Mouse (Mus musculus) gastrocnemius, postnatal 10 days (tissue): ENCODE data around the gene Tnfrsf13c. TPM values are rescaled to one million over a fixed set of nuclear protein-coding genes. Genes with fewer than 3 reads are reported as not detected.

Experiments
- DNase-seq: peaks from one replicate; pipeline ENCODE4 v3.0.0; 2021; ENCODE audit warnings: mixed read lengths
- microRNA-seq, 2 experiments: library from miRNA; unstranded; fragments of <30 nt; microRNA quantifications; one replicate each; pipeline ENCODE4 v1.2.0; 2021
- total RNA-seq, 2 experiments: library from RNA; stranded (reverse); gene quantifications; 2 replicates each; pipeline ENCODE4 v1.2.3; 2021

The Tnfrsf13c gene
- total RNA-seq, 2 experiments from 2014 or later: 0.45 to 0.52 TPM

GRCm38 (mm10) chr15:82183596-82183995 lies 40.6 kb downstream of the Tnfrsf13c start:
- no peak for DNase-seq

- no peak for DNase-seq
These were observed 41.9 kb downstream of the Tnfrsf13c start for GRCm38 (mm10) chr15:82182311-82182710.

- no peak for DNase-seq
These were observed 43.0 kb downstream of the Tnfrsf13c start for GRCm38 (mm10) chr15:82181131-82181530.

GRCm38 (mm10) chr15:82177743-82178290 lies 46.4 kb downstream of the Tnfrsf13c start:
- DNase-seq: no peak

- no peak for DNase-seq
These were observed 49.1 kb downstream of the Tnfrsf13c start for GRCm38 (mm10) chr15:82175091-82175490.

- DNase-seq: no peak
These were observed 51.5 kb downstream of the Tnfrsf13c start for GRCm38 (mm10) chr15:82172648-82173047.

Small RNA genes within 50 kb of the gene (microRNA-seq; reads per million reads assigned to microRNA genes)
- gene Mir33: 6.5 to 10.5 reads per million in 2 experiments

Other genes starting within 250 kb of the Tnfrsf13c start
- gene 1700029P11Rik, start 243.8 kb downstream of the Tnfrsf13c start, total RNA-seq: not detected
- gene Xrcc6, start 236.5 kb downstream of the Tnfrsf13c start, total RNA-seq: 10 to 100 TPM; 25.5 to 26.0 TPM
- 10 to 100 TPM; 18.5 to 20.7 TPM for gene Desi1, start 190.5 kb downstream of the Tnfrsf13c start, total RNA-seq
- gene Snu13, start 176.8 kb downstream of the Tnfrsf13c start, total RNA-seq: 10 to 100 TPM; 50.0 to 54.5 TPM
- not detected for gene 4930407I10Rik, start 165.2 kb downstream of the Tnfrsf13c start, total RNA-seq
- gene Mei1, start 154.4 kb downstream of the Tnfrsf13c start, total RNA-seq: under 1 TPM; 0.23 to 0.36 TPM
- 10 to 100 TPM; 31.0 to 33.5 TPM for gene Ccdc134, start 96.4 kb downstream of the Tnfrsf13c start, total RNA-seq
- 10 to 100 TPM; 37.0 to 42.8 TPM for gene Srebf2, start 77.2 kb downstream of the Tnfrsf13c start, total RNA-seq
- gene Shisa8, start 11.6 kb downstream of the Tnfrsf13c start, total RNA-seq: not detected
- gene Cenpm, start 20.4 kb upstream of the Tnfrsf13c start, total RNA-seq: 1 to 10 TPM; 4.2 to 7.0 TPM
- gene 1500009C09Rik, start 28.0 kb upstream of the Tnfrsf13c start, total RNA-seq: not detected
- gene Sept3, start 50.5 kb upstream of the Tnfrsf13c start, total RNA-seq: 1 to 10 TPM; 1.2 to 2.0 TPM
- gene Wbp2nl, start 74.6 kb upstream of the Tnfrsf13c start, total RNA-seq: not detected
- gene Naga, start 114.6 kb upstream of the Tnfrsf13c start, total RNA-seq: 10 to 100 TPM; 24.6 to 27.3 TPM
- 1 to 10 TPM; 3.0 to 4.9 TPM for gene Pheta2, start 114.6 kb upstream of the Tnfrsf13c start, total RNA-seq
- gene Smdt1, start 114.6 kb upstream of the Tnfrsf13c start, total RNA-seq: 100 to 1,000 TPM; 143 to 156 TPM
- gene Ndufa6, start 130.0 kb upstream of the Tnfrsf13c start, total RNA-seq: 100 to 1,000 TPM; 362 to 411 TPM
- 10 to 100 TPM; 10.8 to 14.5 TPM for gene Cyp2d22, start 155.9 kb upstream of the Tnfrsf13c start, total RNA-seq
- not detected for gene Cyp2d11, start 169.7 kb upstream of the Tnfrsf13c start, total RNA-seq
- gene Cyp2d10, start 182.8 kb upstream of the Tnfrsf13c start, total RNA-seq: under 1 TPM in 1 of 2 experiments, not detected in 1; 0.29 TPM
- gene Cyp2d9, start 209.1 kb upstream of the Tnfrsf13c start, total RNA-seq: under 1 TPM in 1 of 2 experiments, not detected in 1; 0.19 TPM